Mouse (Mus musculus): ENCODE data around the gene Hyls1. TPM values are rescaled to one million over a fixed set of nuclear protein-coding genes. Genes with fewer than 3 reads are reported as not detected.

Hyls1 gene
- polyA plus RNA-seq, 1 experiment, result 5.8 TPM

DNA sequence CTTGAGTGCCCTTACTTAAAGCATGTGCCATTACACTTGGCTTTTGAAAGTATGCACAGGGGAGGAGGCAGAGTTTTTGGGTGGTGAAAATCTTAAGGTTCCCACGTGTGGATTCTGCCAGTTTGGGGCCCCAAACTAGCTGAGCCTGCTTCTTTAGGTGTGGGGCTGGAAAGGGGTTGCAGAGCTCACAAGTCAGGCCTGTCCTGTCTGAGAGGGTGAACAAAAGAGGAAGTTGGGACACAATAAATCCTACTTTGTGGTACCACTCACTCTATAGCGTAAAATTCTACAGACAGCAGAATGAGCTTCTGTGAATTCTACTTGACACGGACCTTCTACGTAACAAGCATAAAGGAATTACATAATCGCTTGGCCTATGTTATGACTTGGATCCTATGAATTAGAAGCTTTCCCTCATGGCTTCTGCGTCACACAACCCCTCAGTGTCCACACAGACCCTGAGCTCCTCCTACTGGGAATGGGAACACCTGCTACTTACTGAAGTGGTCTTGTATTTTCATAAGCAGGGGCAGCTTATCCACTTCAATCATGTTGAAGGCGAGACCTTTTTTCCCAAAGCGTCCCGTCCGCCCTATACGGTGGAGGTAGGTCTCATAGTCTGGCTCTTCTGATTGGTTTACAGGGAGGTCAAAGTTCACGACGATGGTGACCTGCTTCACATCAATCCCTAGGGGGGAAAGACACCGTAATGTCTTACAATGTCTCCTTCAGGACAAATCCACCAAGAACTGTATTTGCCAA, 26.9 kb downstream of the Hyls1 start:
- Histone ChIP-seq H3K4me3 (ENCODE audit: insufficient read depth, poor library complexity, severe bottlenecking) (no peak overlapping the region), H3K27me3 (ENCODE audit: control insufficient read depth, insufficient read depth, insufficient read length) (no peaks in the 10 kb centered on the region), H3K79me2 (ENCODE audit: control insufficient read depth, insufficient read depth) (no peaks in the 10 kb centered on the region), H3K36me3 (ENCODE audit: control insufficient read depth, insufficient read depth) (no peaks in the 10 kb centered on the region), H3K79me3 (ENCODE audit: low read depth) (no peaks in the 10 kb centered on the region), H3ac (ENCODE audit: control insufficient read depth, insufficient read length, low read depth) (no peak overlapping the region)
- TF ChIP-seq MYOD1 (IDR thresholded peaks at IDR 0.05; ENCODE audit: control insufficient read depth, insufficient read length, low read depth) (no peak), USF1 (IDR thresholded peaks at IDR 0.05; ENCODE audit: low read depth) (no peak), CTCF (IDR thresholded peaks at IDR 0.05; ENCODE audit: control insufficient read depth, insufficient read depth, insufficient read length) (no peak), FOSL1 (IDR thresholded peaks at IDR 0.05; ENCODE audit: insufficient read depth, low read length, poor library complexity, severe bottlenecking) (no peak), MAX (IDR thresholded peaks at IDR 0.05) (no peak), CEBPB (IDR thresholded peaks at IDR 0.05; ENCODE audit: low read depth) (no peak), MYOG (IDR thresholded peaks at IDR 0.05; ENCODE audit: control insufficient read depth, extremely low read depth, insufficient read length) (no peak)

DNA sequence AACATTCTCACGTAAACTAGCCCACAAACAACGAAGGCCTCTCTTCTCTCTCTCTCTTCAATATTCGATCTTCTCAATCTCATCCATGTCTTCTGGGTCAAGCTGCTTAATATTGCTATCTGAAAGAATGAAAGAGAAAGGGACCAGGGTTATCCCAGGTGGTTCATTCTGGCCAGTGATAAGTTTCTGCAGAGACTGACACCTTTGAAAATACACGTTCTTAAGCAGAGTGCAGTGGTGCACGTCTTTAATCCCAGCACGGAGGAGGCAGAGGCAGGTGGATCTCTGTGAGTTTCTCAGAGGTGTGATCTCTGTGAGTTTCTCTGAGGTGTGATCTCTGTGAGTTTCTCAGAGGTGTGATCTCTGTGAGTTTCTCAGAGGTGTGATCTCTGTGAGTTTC, 28.3 kb downstream of the Hyls1 start:
- TF ChIP-seq CTCF (IDR thresholded peaks at IDR 0.05; ENCODE audit: control insufficient read depth, insufficient read depth, insufficient read length), result no peak
- TF ChIP-seq USF1 (IDR thresholded peaks at IDR 0.05; ENCODE audit: low read depth), result no peak
- no peak for TF ChIP-seq FOSL1 (IDR thresholded peaks at IDR 0.05; ENCODE audit: insufficient read depth, low read length, poor library complexity, severe bottlenecking)
- no peak for TF ChIP-seq CEBPB (IDR thresholded peaks at IDR 0.05; ENCODE audit: low read depth)
- no peak for TF ChIP-seq MYOD1 (IDR thresholded peaks at IDR 0.05; ENCODE audit: control insufficient read depth, insufficient read length, low read depth)
- TF ChIP-seq MAX (IDR thresholded peaks at IDR 0.05), result no peak
- no peak for TF ChIP-seq MYOG (IDR thresholded peaks at IDR 0.05; ENCODE audit: control insufficient read depth, extremely low read depth, insufficient read length)

GRCm38 (mm10) chr9:35541488-35541887, 28.7 kb downstream of the Hyls1 start:
- Histone ChIP-seq H3K36me3 (ENCODE audit: control insufficient read depth, insufficient read depth) (no peaks in the 10 kb centered on the region), H3K79me2 (ENCODE audit: control insufficient read depth, insufficient read depth) (no peaks in the 10 kb centered on the region), H3K27me3 (ENCODE audit: control insufficient read depth, insufficient read depth, insufficient read length) (no peaks in the 10 kb centered on the region), H3K79me3 (ENCODE audit: low read depth) (no peaks in the 10 kb centered on the region), H3ac (ENCODE audit: control insufficient read depth, insufficient read length, low read depth) (no peak overlapping the region), H3K4me3 (ENCODE audit: insufficient read depth, poor library complexity, severe bottlenecking) (no peak overlapping the region)
- no peak for TF ChIP-seq CEBPB (IDR thresholded peaks at IDR 0.05; ENCODE audit: low read depth)
- no peak for TF ChIP-seq MYOD1 (IDR thresholded peaks at IDR 0.05; ENCODE audit: control insufficient read depth, insufficient read length, low read depth)
- TF ChIP-seq MYOG (IDR thresholded peaks at IDR 0.05; ENCODE audit: control insufficient read depth, extremely low read depth, insufficient read length), result no peak
- no peak for TF ChIP-seq MAX (IDR thresholded peaks at IDR 0.05)
- TF ChIP-seq FOSL1 (IDR thresholded peaks at IDR 0.05; ENCODE audit: insufficient read depth, low read length, poor library complexity, severe bottlenecking), result no peak
- TF ChIP-seq CTCF (IDR thresholded peaks at IDR 0.05; ENCODE audit: control insufficient read depth, insufficient read depth, insufficient read length), result peak; percentile 28

More for the DNA sequence above, 28.3 kb downstream of the Hyls1 start:
- H3K79me2 ChIP-seq (ENCODE audit: control insufficient read depth, insufficient read depth), result no peaks in the 10 kb centered on the region
- H3K79me3 ChIP-seq (ENCODE audit: low read depth), result no peaks in the 10 kb centered on the region
- H3K36me3 ChIP-seq (ENCODE audit: control insufficient read depth, insufficient read depth), result no peaks in the 10 kb centered on the region
- H3ac ChIP-seq (ENCODE audit: control insufficient read depth, insufficient read length, low read depth), result no peak overlapping the region
- H3K27me3 ChIP-seq (ENCODE audit: control insufficient read depth, insufficient read depth, insufficient read length), result no peaks in the 10 kb centered on the region
- no peak overlapping the region for H3K4me3 ChIP-seq (ENCODE audit: insufficient read depth, poor library complexity, severe bottlenecking)

GRCm38 (mm10) chr9:35541024-35541423, 29.2 kb downstream of the Hyls1 start:
- Histone ChIP-seq H3K36me3 (ENCODE audit: control insufficient read depth, insufficient read depth) (no peaks in the 10 kb centered on the region), H3K79me2 (ENCODE audit: control insufficient read depth, insufficient read depth) (no peaks in the 10 kb centered on the region), H3ac (ENCODE audit: control insufficient read depth, insufficient read length, low read depth) (no peak overlapping the region), H3K79me3 (ENCODE audit: low read depth) (no peaks in the 10 kb centered on the region), H3K27me3 (ENCODE audit: control insufficient read depth, insufficient read depth, insufficient read length) (no peaks in the 10 kb centered on the region), H3K4me3 (ENCODE audit: insufficient read depth, poor library complexity, severe bottlenecking) (no peak overlapping the region)
- TF ChIP-seq MYOD1 (IDR thresholded peaks at IDR 0.05; ENCODE audit: control insufficient read depth, insufficient read length, low read depth) (no peak), FOSL1 (IDR thresholded peaks at IDR 0.05; ENCODE audit: insufficient read depth, low read length, poor library complexity, severe bottlenecking) (no peak), MAX (IDR thresholded peaks at IDR 0.05) (no peak), USF1 (IDR thresholded peaks at IDR 0.05; ENCODE audit: low read depth) (no peak), CEBPB (IDR thresholded peaks at IDR 0.05; ENCODE audit: low read depth) (no peak), MYOG (IDR thresholded peaks at IDR 0.05; ENCODE audit: control insufficient read depth, extremely low read depth, insufficient read length) (no peak), CTCF (IDR thresholded peaks at IDR 0.05; ENCODE audit: control insufficient read depth, insufficient read depth, insufficient read length) (no peak)

DNA sequence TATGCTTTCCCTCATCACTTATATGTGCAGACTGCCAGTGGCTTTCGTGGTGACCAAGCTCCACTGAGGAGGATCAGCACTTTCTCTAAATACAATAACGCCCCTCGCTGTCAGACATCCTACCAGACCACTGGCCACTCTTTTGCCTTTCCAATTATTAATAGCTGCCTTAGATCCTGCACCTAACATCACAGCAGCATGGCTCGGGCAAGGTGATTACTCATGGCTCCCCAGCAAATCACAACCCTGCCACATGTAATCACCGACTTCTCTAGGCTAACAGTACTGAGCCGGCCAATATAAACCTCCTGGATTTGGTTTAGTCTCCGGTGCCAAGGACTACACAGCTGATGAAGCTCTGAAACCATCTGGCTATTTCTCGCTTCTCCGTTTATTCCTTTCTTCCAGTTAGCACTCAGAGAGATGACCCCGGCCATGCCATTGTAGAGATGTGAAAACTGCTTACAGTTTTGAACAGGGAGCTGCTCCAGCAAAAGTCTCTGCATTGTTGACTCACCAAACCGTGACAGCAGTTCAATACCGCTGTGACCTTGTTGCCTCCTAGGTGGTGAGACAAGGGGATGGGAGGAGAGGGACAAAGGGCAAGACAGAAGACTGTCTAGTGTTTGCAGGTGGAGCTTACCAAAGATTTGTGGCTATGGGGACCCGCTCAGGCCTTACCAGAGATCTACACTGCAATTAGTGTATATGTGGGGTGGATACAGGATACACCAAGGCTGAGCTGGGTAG, 31.0 kb downstream of the Hyls1 start:
- Histone ChIP-seq H3K27me3 (ENCODE audit: control insufficient read depth, insufficient read depth, insufficient read length) (no peaks in the 10 kb centered on the region), H3K36me3 (ENCODE audit: control insufficient read depth, insufficient read depth) (no peaks in the 10 kb centered on the region), H3ac (ENCODE audit: control insufficient read depth, insufficient read length, low read depth) (no peak overlapping the region), H3K4me3 (ENCODE audit: insufficient read depth, poor library complexity, severe bottlenecking) (no peak overlapping the region), H3K79me3 (ENCODE audit: low read depth) (no peaks in the 10 kb centered on the region), H3K79me2 (ENCODE audit: control insufficient read depth, insufficient read depth) (no peaks in the 10 kb centered on the region)
- TF ChIP-seq MAX (IDR thresholded peaks at IDR 0.05), result no peak
- no peak for TF ChIP-seq CTCF (IDR thresholded peaks at IDR 0.05; ENCODE audit: control insufficient read depth, insufficient read depth, insufficient read length)
- TF ChIP-seq USF1 (IDR thresholded peaks at IDR 0.05; ENCODE audit: low read depth), result no peak
- TF ChIP-seq MYOD1 (IDR thresholded peaks at IDR 0.05; ENCODE audit: control insufficient read depth, insufficient read length, low read depth), result no peak
- TF ChIP-seq CEBPB (IDR thresholded peaks at IDR 0.05; ENCODE audit: low read depth), result no peak
- no peak for TF ChIP-seq MYOG (IDR thresholded peaks at IDR 0.05; ENCODE audit: control insufficient read depth, extremely low read depth, insufficient read length)
- no peak for TF ChIP-seq FOSL1 (IDR thresholded peaks at IDR 0.05; ENCODE audit: insufficient read depth, low read length, poor library complexity, severe bottlenecking)
